Comparison of ENCODE assay signal across 25 mouse cellular contexts in the genomic region with DNA sequence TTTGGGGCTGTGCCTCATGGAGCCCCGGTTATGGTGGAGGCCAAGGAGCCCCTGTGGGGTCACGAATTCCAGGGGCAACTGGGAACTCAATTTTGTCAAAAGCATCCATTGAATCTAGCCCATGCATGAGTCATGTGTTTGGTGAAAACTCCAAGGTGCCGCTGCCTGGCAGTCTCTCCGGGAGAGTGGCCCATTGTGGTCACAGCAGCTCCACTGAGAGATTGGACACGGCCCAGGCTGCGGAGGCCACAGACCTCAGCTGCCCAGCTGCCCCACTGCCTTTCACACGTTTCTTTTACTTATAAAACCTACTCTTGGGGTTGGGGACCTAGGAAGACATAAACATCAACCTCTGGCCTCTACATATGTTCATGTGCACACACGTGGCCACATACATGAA.
"Had no signal": no experiment of that assay in that cellular context is flagged by ENCODE, and none has a peak within 500 bp of the region (broad histone marks: within the 10 kb centered on the region; RNA-seq: fewer than 3 reads in every experiment).

No protein-coding gene starts in this region.

- H3K27me3 ChIP-seq: heart, embryonic 13.5 days; heart, embryonic 15.5 days; hindbrain, embryonic 13.5 days; hindbrain, embryonic 15.5 days; intestine, embryonic 15.5 days; limb, embryonic 12.5 days; liver, embryonic 12.5 days had no signal

- H3K36me3 ChIP-seq: heart, embryonic 13.5 days; heart, embryonic 15.5 days; hindbrain, embryonic 13.5 days; hindbrain, embryonic 15.5 days; intestine, embryonic 15.5 days; limb, embryonic 12.5 days; liver, embryonic 12.5 days had no signal

- DNase-seq: gastrocnemius, postnatal 14 days; gastrocnemius, postnatal 36 days; heart, adult 11 months; heart, adult 2 months; heart, postnatal 14 days; heart, postnatal 36 days; kidney, adult 18-20 months; kidney, adult 8-10 months; kidney, postnatal 10 days; kidney, postnatal 25 days; kidney, postnatal 4 days; layer of hippocampus, postnatal 36 days; left cerebral cortex, postnatal 4 days had no signal

- H3K9me3 ChIP-seq: heart, embryonic 13.5 days; heart, embryonic 15.5 days; hindbrain, embryonic 13.5 days; hindbrain, embryonic 15.5 days; intestine, embryonic 15.5 days; limb, embryonic 12.5 days; liver, embryonic 12.5 days had no signal

- H3K27ac ChIP-seq: heart, adult 2 months; heart, embryonic 13.5 days; heart, embryonic 15.5 days; hindbrain, embryonic 13.5 days; hindbrain, embryonic 15.5 days; intestine, embryonic 15.5 days; layer of hippocampus, adult 2 months; limb, embryonic 12.5 days; liver, embryonic 12.5 days; liver, embryonic 14.5 days had no signal

- H3K4me2 ChIP-seq: heart, embryonic 11.5 days; heart, embryonic 13.5 days; heart, embryonic 15.5 days; hindbrain, embryonic 13.5 days; hindbrain, embryonic 15.5 days; intestine, embryonic 15.5 days; limb, embryonic 12.5 days; liver, embryonic 12.5 days had no signal

- H3K4me3 ChIP-seq: heart, adult 2 months; heart, embryonic 13.5 days; heart, embryonic 15.5 days; hindbrain, embryonic 13.5 days; hindbrain, embryonic 15.5 days; intestine, embryonic 15.5 days; layer of hippocampus, adult 2 months; limb, embryonic 12.5 days; liver, embryonic 12.5 days had no signal

- H3K4me1 ChIP-seq: heart, embryonic 13.5 days; heart, embryonic 15.5 days; hindbrain, embryonic 13.5 days; hindbrain, embryonic 15.5 days; intestine, embryonic 15.5 days; limb, embryonic 12.5 days; liver, embryonic 12.5 days had no signal

- ATAC-seq: inflammation-experienced regulatory T-cells, adult 6 months; intestine, embryonic 15.5 days; intestine, postnatal 0 days; liver, embryonic 12.5 days had no signal

- H3K9ac ChIP-seq: heart, embryonic 13.5 days; heart, embryonic 15.5 days; hindbrain, embryonic 13.5 days; hindbrain, embryonic 15.5 days; intestine, embryonic 15.5 days; limb, embryonic 12.5 days; liver, embryonic 12.5 days; liver, embryonic 14.5 days had no signal
